Mouse (Mus musculus) small intestine, adult 2 months (tissue): Measurements from ENCODE around the gene Sh3tc1. TPM values are rescaled to one million over a fixed set of nuclear protein-coding genes. Genes with fewer than 3 reads are reported as not detected.

Experiments
- H3K27ac ChIP-seq: fragments of 200-500 bp; 2 replicates; pipeline ENCODE4 v1.5.1; 2012; ENCODE audit warnings: low read depth, low read length, control low read depth, inconsistent platforms; ENCODE audit not compliant: insufficient read depth
- H3K27me3 ChIP-seq: fragments of 200-500 bp; 2 replicates; pipeline ENCODE4 v1.6.1; 2012; ENCODE audit warnings: mild to moderate bottlenecking, moderate library complexity, low read length, inconsistent platforms; ENCODE audit not compliant: control insufficient read depth, insufficient read depth
- H3K36me3 ChIP-seq: fragments of 200-500 bp; 2 replicates; pipeline ENCODE4 v1.6.1; 2012; ENCODE audit warnings: mild to moderate bottlenecking, low read length, control low read depth, inconsistent platforms; ENCODE audit not compliant: control insufficient read depth, insufficient read depth
- H3K4me1 ChIP-seq: fragments of 200-500 bp; 2 replicates; pipeline ENCODE4 v1.6.1; 2012; ENCODE audit warnings: low read length, inconsistent platforms, mixed read lengths; ENCODE audit not compliant: control insufficient read depth, insufficient read depth, insufficient read length
- H3K4me3 ChIP-seq: fragments of 200-500 bp; 2 replicates; pipeline ENCODE4 v1.5.1; 2012; ENCODE audit warnings: low read depth, mild to moderate bottlenecking, control low read depth, inconsistent platforms, low read length, moderate library complexity
- CTCF ChIP-seq: fragments of 200-500 bp; IDR thresholded peaks from 2 replicates; pipeline ENCODE4 v1.5.1; 2012; ENCODE audit warnings: low read depth, mild to moderate bottlenecking, control low read depth, inconsistent platforms, low read length, moderate library complexity, mixed read lengths; ENCODE audit not compliant: insufficient replicate concordance, insufficient read length; ENCODE audit errors: extremely low read depth
- POLR2A ChIP-seq: fragments of 200-500 bp; IDR thresholded peaks from 2 replicates; pipeline ENCODE4 v1.6.1; 2012; ENCODE audit warnings: low read depth, mild to moderate bottlenecking, control low read depth, inconsistent platforms, low read length, moderate library complexity
- WGBS: fragments of 180-500 bp; shearing (Covaris S2); methylation state at CpG from one replicate; pipeline ENCODE4 v1.1.7; 2018; 5-methylcytosine and 5-hydroxymethylcytosine counted together
- polyA plus RNA-seq: library from polyadenylated mRNA; depleted of rRNA; stranded (reverse); fragments of >200 nt; gene quantifications from 2 replicates; pipeline ENCODE4 v1.2.3, GENCODE M21; 2012

Gene Sh3tc1
- polyA plus RNA-seq, 1 experiment = 7.7 TPM

GRCm38 (mm10) chr5:35730552-35730951, 9.2 kb downstream of the Sh3tc1 start:
- no peaks in the 10 kb centered on the region for H3K27me3 ChIP-seq
- no peaks in the 10 kb centered on the region for H3K36me3 ChIP-seq
- peaks cover 6% of the 10 kb centered on the region for H3K4me1 ChIP-seq
- no peak overlapping the region for H3K4me3 ChIP-seq
- no peak for TF ChIP-seq CTCF
- no peak for TF ChIP-seq POLR2A
- WGBS = 71% methylated on average over 1 of the region's 1 CpGs
- H3K27ac ChIP-seq = no peak overlapping the region

- Histone ChIP-seq H3K36me3 (no peaks in the 10 kb centered on the region), H3K27ac (peak overlapping the region; percentile 72), H3K4me3 (no peak overlapping the region), H3K27me3 (no peaks in the 10 kb centered on the region), H3K4me1 (peaks cover 6% of the 10 kb centered on the region)
- WGBS = 79% methylated on average over 3 of the region's 3 CpGs
- TF ChIP-seq CTCF = no peak
Observed at GRCm38 (mm10) chr5:35729844-35730243, 9.9 kb downstream of the Sh3tc1 start.

GRCm38 (mm10) chr5:35728957-35729460, 10.8 kb downstream of the Sh3tc1 start:
- Histone ChIP-seq H3K27me3 (no peaks in the 10 kb centered on the region), H3K27ac (peak overlapping the region; percentile 72)
- WGBS = 15% methylated on average over 11 of the region's 11 CpGs

DNA sequence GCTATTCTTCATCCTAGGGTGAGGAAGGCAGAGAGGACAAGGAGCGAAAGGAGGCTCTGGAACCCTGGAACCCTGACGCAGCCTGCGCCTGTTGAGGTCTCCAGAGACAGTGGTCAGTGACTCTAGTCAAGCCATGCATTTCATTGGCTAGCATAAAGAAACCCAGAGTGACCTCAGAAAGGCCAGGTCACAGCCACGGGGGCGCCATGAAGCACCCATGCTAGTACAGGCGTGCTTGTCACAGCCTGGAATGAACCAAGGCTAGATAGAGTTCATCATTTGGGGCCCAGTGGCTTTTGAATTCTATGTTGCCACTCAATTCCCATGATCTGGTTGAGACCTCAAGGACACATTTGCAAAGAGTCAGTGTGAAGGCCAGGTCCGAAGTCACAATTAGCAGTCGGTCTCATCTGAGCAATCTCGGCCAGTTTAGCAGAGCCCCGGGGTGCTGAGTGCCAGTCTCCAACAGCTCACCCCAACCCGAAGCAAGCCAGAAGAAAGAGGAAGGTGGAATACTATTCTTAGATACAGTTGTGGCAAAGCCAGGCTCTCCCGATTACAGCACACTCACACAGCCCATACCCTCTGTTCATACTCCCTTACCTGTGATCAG, 11.3 kb downstream of the Sh3tc1 start:
- 74% methylated on average over 12 of the region's 12 CpGs for WGBS

More at GRCm38 (mm10) chr5:35728957-35729460, 10.8 kb downstream of the Sh3tc1 start:
- peak overlapping the region; percentile 41 for H3K4me3 ChIP-seq
- H3K36me3 ChIP-seq = no peaks in the 10 kb centered on the region
- no peak; the same call in 1 of the 2 replicates for TF ChIP-seq POLR2A
- peaks cover 6% of the 10 kb centered on the region for H3K4me1 ChIP-seq

DNA sequence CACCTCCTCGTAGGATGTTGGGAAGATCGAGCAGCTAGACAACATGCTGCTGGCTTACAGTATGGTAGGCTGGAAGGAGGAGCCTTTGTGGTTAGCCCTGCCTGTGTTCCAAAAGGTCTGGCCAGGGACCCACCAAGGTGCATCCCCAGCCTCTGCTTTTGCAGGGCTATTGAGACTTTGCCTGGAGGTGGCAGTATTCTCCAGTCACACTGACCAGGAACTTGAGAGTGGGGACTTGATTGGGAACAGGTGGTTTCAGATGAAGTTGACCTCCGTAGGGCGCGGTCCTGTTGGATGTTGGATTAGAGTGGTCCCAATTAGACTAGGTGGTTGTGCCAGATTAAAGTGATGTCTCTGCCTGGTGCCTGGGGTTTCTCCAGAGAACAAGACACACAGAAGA, 12.3 kb downstream of the Sh3tc1 start:
- H3K27me3 ChIP-seq = no peaks in the 10 kb centered on the region
- H3K27ac ChIP-seq = no peak overlapping the region
- H3K4me3 ChIP-seq = no peak overlapping the region
- H3K36me3 ChIP-seq = 0 out of 2 replicates have a peak, but pooled peaks cover 1% of the 10 kb centered on the region
- H3K4me1 ChIP-seq = peaks cover 6% of the 10 kb centered on the region
- WGBS = 89% methylated on average over 5 of the region's 5 CpGs
- TF ChIP-seq CTCF (no peak), POLR2A (no peak)

More for the DNA sequence above, 11.3 kb downstream of the Sh3tc1 start:
- no peaks in the 10 kb centered on the region for H3K27me3 ChIP-seq
- peak overlapping the region; percentile 41 for H3K4me3 ChIP-seq
- peak overlapping the region; percentile 72 for H3K27ac ChIP-seq
- TF ChIP-seq POLR2A (no peak), CTCF (no peak)
- H3K36me3 ChIP-seq = no peaks in the 10 kb centered on the region
- peaks cover 6% of the 10 kb centered on the region for H3K4me1 ChIP-seq

GRCm38 (mm10) chr5:35725840-35726239, 13.9 kb downstream of the Sh3tc1 start:
- Histone ChIP-seq H3K27ac (no peak overlapping the region), H3K4me1 (peaks cover 6% of the 10 kb centered on the region), H3K27me3 (no peaks in the 10 kb centered on the region), H3K4me3 (no peak overlapping the region), H3K36me3 (0 out of 2 replicates have a peak, but pooled peaks cover 1% of the 10 kb centered on the region)
- 82% methylated on average over 3 of the region's 3 CpGs for WGBS
- TF ChIP-seq POLR2A (no peak), CTCF (no peak)

GRCm38 (mm10) chr5:35723900-35724299, 15.9 kb downstream of the Sh3tc1 start:
- no peak overlapping the region for H3K27ac ChIP-seq
- H3K27me3 ChIP-seq = no peaks in the 10 kb centered on the region
- peaks cover 8% of the 10 kb centered on the region for H3K4me1 ChIP-seq
- 0 out of 2 replicates have a peak, but pooled peaks cover 1% of the 10 kb centered on the region for H3K36me3 ChIP-seq
- 64% methylated on average over 5 of the region's 5 CpGs for WGBS
- H3K4me3 ChIP-seq = no peak overlapping the region
- TF ChIP-seq CTCF = no peak
- no peak for TF ChIP-seq POLR2A

DNA sequence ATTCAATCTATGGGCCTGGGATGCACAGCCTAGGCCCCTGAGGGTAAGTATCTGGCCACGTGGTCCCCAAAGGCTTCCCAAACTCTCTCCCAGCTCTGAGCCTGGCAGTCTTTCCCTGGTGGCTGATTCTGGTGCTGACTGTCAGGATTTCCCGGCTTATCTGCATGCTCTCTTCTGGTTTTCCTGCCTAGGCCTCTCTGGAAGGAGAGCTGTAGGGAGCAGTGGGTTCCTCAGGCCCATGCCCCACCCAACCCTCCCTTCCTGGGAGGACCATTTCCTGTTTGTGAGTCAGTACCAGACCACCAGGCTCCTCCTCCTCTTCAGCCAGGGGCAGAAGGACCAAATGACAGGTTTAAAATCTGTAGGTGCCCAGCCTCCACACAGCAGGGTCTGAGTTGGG, 17.1 kb downstream of the Sh3tc1 start:
- 68% methylated on average over 2 of the region's 2 CpGs for WGBS
- TF ChIP-seq CTCF (no peak), POLR2A (no peak)
- H3K27ac ChIP-seq = no peak overlapping the region

More for the DNA sequence above, 17.1 kb downstream of the Sh3tc1 start:
- Histone ChIP-seq H3K4me1 (peaks cover 17% of the 10 kb centered on the region), H3K4me3 (no peak overlapping the region), H3K36me3 (0 out of 2 replicates have a peak, but pooled peaks cover 1% of the 10 kb centered on the region), H3K27me3 (no peaks in the 10 kb centered on the region)
